Mouse (Mus musculus): ENCODE data around the gene Gpr68.

GRCm38 (mm10) chr12:100862856-100863446 lies 45.0 kb downstream of the Gpr68 start:
- no peak for TF ChIP-seq POLR2A (IDR thresholded peaks at IDR 0.05; ENCODE audit: extremely low read depth, insufficient read depth, low read length)
- no peak for TF ChIP-seq CTCF (IDR thresholded peaks at IDR 0.05; ENCODE audit: extremely low read depth, insufficient read depth, low read length)

All from cortical plate, adult 2 months (tissue).